Mouse (Mus musculus) embryonic fibroblast, embryonic 13.5 days (primary cell): ENCODE measurements around the gene Gjb3.

Experiments
- CTCF ChIP-seq: IDR thresholded peaks from 2 replicates; pipeline ENCODE4 v1.5.1; 2011; ENCODE audit warnings: mild to moderate bottlenecking, control low read depth, low read length, moderate library complexity, borderline replicate concordance; ENCODE audit not compliant: insufficient read depth
- POLR2A ChIP-seq: IDR thresholded peaks from 2 replicates; pipeline ENCODE4 v1.6.1; 2011; ENCODE audit warnings: low read depth, mild to moderate bottlenecking, control low read depth, low read length, moderate library complexity

DNA sequence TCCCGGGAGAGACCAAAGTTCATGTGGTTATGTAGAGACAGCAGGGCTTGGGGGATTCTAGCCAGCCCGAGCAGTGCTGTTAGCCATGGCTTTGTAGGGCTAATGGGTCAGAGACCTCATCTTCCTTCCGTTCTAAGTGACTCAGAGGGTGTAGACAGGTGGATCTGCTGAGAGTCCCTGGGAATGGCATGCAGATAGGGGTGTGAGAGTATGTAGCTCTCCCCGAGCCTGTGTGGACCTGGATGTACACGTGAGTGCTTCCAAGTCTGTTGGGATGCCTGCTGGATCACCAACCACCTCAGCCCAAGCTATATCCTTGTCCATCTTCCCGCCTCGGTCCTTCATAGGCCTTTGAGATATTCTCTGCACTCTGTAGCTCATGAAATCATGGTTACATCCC lies 2.3 kb downstream of the Gjb3 start:
- TF ChIP-seq POLR2A (no peak), CTCF (no peak)
